Mouse (Mus musculus): ENCODE results near the gene Bmp7. TPM values are rescaled to one million over a fixed set of nuclear protein-coding genes. Genes with fewer than 3 reads are reported as not detected.
A peak's percentile ranks its signal among the peaks of the same experiment; 100 is the strongest.

The Bmp7 gene
- total and polyA plus RNA-seq, 3 experiments, result 0.05 TPM; not detected in 2

GRCm38 (mm10) chr2:172950722-172951121, 10.6 kb upstream of the Bmp7 start:
- H3K27me3 ChIP-seq (ENCODE audit: insufficient read depth, low read length), result no peaks in the 10 kb centered on the region
- no peak for DNase-seq (ENCODE audit: low spot score)
- no peak overlapping the region for H3K4me3 ChIP-seq (ENCODE audit: low read depth, low read length)
- TF ChIP-seq GATA2 (IDR thresholded peaks at IDR 0.05; ENCODE audit: borderline replicate concordance, low read depth, low read length), result no peak
- no peak for TF ChIP-seq TAL1 (conservative IDR thresholded peaks at IDR 0.05; ENCODE audit: low read depth, low read length)
- TF ChIP-seq GATA1 (IDR thresholded peaks at IDR 0.05; ENCODE audit: borderline replicate concordance, low read length), result no peak
- TF ChIP-seq CTCF (IDR thresholded peaks at IDR 0.05; ENCODE audit: low read depth, low read length), result no peak
- TF ChIP-seq POLR2AphosphoS5 (IDR thresholded peaks at IDR 0.05; ENCODE audit: insufficient replicate concordance, low read depth, low read length), result no peak
- H3K36me3 ChIP-seq (replicated peaks), result no peaks in the 10 kb centered on the region
- peaks cover 67% of the 10 kb centered on the region for H3K9me3 ChIP-seq (replicated peaks)
- no peaks in the 10 kb centered on the region for H3K4me1 ChIP-seq (ENCODE audit: insufficient read depth, low read depth, low read length)
- ATAC-seq (ENCODE audit: extremely low read depth, insufficient number of reproducible peaks, low FRiP score, poor library complexity, severe bottlenecking), result no peak

- H3K4me3 ChIP-seq (ENCODE audit: low read depth, low read length), result no peak overlapping the region
- no peaks in the 10 kb centered on the region for H3K36me3 ChIP-seq (replicated peaks)
- ATAC-seq (ENCODE audit: extremely low read depth, insufficient number of reproducible peaks, low FRiP score, poor library complexity, severe bottlenecking) (no peak), DNase-seq (ENCODE audit: low spot score) (no peak)
- H3K4me1 ChIP-seq (ENCODE audit: insufficient read depth, low read depth, low read length), result no peaks in the 10 kb centered on the region
- no peaks in the 10 kb centered on the region for H3K27me3 ChIP-seq (ENCODE audit: insufficient read depth, low read length)
- peaks cover 69% of the 10 kb centered on the region for H3K9me3 ChIP-seq (replicated peaks)
- no peak for TF ChIP-seq GATA1 (IDR thresholded peaks at IDR 0.05; ENCODE audit: borderline replicate concordance, low read length)
- TF ChIP-seq CTCF (IDR thresholded peaks at IDR 0.05; ENCODE audit: low read depth, low read length), result no peak
These were observed 10.1 kb upstream of the Bmp7 start for GRCm38 (mm10) chr2:172950119-172950676.

- DNase-seq (ENCODE audit: low spot score), result no peak
- H3K36me3 ChIP-seq (replicated peaks), result no peaks in the 10 kb centered on the region
These were observed 8.9 kb upstream of the Bmp7 start for GRCm38 (mm10) chr2:172949051-172949450.

GRCm38 (mm10) chr2:172940799-172941163, 660 bp upstream of the Bmp7 start:
- Histone ChIP-seq H3K27me3 (ENCODE audit: insufficient read depth, low read length) (no peaks in the 10 kb centered on the region), H3K4me3 (ENCODE audit: low read depth, low read length) (no peak overlapping the region), H3K36me3 (replicated peaks) (no peaks in the 10 kb centered on the region), H3K9me3 (replicated peaks) (peaks cover 87% of the 10 kb centered on the region), H3K4me1 (ENCODE audit: insufficient read depth, low read depth, low read length) (no peaks in the 10 kb centered on the region)
- no peak for ATAC-seq (ENCODE audit: extremely low read depth, insufficient number of reproducible peaks, low FRiP score, poor library complexity, severe bottlenecking)
- DNase-seq (ENCODE audit: low spot score), result no peak
- no peak for TF ChIP-seq GATA1 (IDR thresholded peaks at IDR 0.05; ENCODE audit: borderline replicate concordance, low read length)
- TF ChIP-seq TAL1 (conservative IDR thresholded peaks at IDR 0.05; ENCODE audit: low read depth, low read length), result no peak
- TF ChIP-seq POLR2AphosphoS5 (IDR thresholded peaks at IDR 0.05; ENCODE audit: insufficient replicate concordance, low read depth, low read length), result no peak
- TF ChIP-seq CTCF (IDR thresholded peaks at IDR 0.05; ENCODE audit: low read depth, low read length), result no peak
- no peak for TF ChIP-seq GATA2 (IDR thresholded peaks at IDR 0.05; ENCODE audit: borderline replicate concordance, low read depth, low read length)

More at GRCm38 (mm10) chr2:172949051-172949450, 8.9 kb upstream of the Bmp7 start:
- H3K27me3 ChIP-seq (ENCODE audit: insufficient read depth, low read length), result no peaks in the 10 kb centered on the region
- ATAC-seq (ENCODE audit: extremely low read depth, insufficient number of reproducible peaks, low FRiP score, poor library complexity, severe bottlenecking), result no peak
- no peaks in the 10 kb centered on the region for H3K4me1 ChIP-seq (ENCODE audit: insufficient read depth, low read depth, low read length)
- H3K9me3 ChIP-seq (replicated peaks), result peaks cover 76% of the 10 kb centered on the region
- TF ChIP-seq CTCF (IDR thresholded peaks at IDR 0.05; ENCODE audit: low read depth, low read length) (no peak), POLR2AphosphoS5 (IDR thresholded peaks at IDR 0.05; ENCODE audit: insufficient replicate concordance, low read depth, low read length) (no peak)
- H3K4me3 ChIP-seq (ENCODE audit: low read depth, low read length), result no peak overlapping the region

- DNase-seq (ENCODE audit: low spot score) (no peak), ATAC-seq (ENCODE audit: extremely low read depth, insufficient number of reproducible peaks, low FRiP score, poor library complexity, severe bottlenecking) (no peak)
- Histone ChIP-seq H3K36me3 (replicated peaks) (no peaks in the 10 kb centered on the region), H3K27me3 (ENCODE audit: insufficient read depth, low read length) (no peaks in the 10 kb centered on the region), H3K4me1 (ENCODE audit: insufficient read depth, low read depth, low read length) (no peaks in the 10 kb centered on the region), H3K4me3 (ENCODE audit: low read depth, low read length) (peak overlapping the region; percentile 11; the same call in 1 of the 2 replicates), H3K9me3 (replicated peaks) (peaks cover 90% of the 10 kb centered on the region)
- TF ChIP-seq TAL1 (conservative IDR thresholded peaks at IDR 0.05; ENCODE audit: low read depth, low read length) (no peak), GATA1 (IDR thresholded peaks at IDR 0.05; ENCODE audit: borderline replicate concordance, low read length) (no peak), POLR2AphosphoS5 (IDR thresholded peaks at IDR 0.05; ENCODE audit: insufficient replicate concordance, low read depth, low read length) (no peak), GATA2 (IDR thresholded peaks at IDR 0.05; ENCODE audit: borderline replicate concordance, low read depth, low read length) (no peak), CTCF (IDR thresholded peaks at IDR 0.05; ENCODE audit: low read depth, low read length) (no peak)
These were observed 500 bp downstream of the Bmp7 start for GRCm38 (mm10) chr2:172939639-172940002.

GRCm38 (mm10) chr2:172938761-172939638, 1.1 kb downstream of the Bmp7 start:
- Histone ChIP-seq H3K9me3 (replicated peaks) (peaks cover 91% of the 10 kb centered on the region), H3K36me3 (replicated peaks) (no peaks in the 10 kb centered on the region), H3K4me3 (ENCODE audit: low read depth, low read length) (no peak overlapping the region; the same call in 1 of the 2 replicates), H3K4me1 (ENCODE audit: insufficient read depth, low read depth, low read length) (no peaks in the 10 kb centered on the region), H3K27me3 (ENCODE audit: insufficient read depth, low read length) (no peaks in the 10 kb centered on the region)
- ATAC-seq (ENCODE audit: extremely low read depth, insufficient number of reproducible peaks, low FRiP score, poor library complexity, severe bottlenecking) (no peak), DNase-seq (ENCODE audit: low spot score) (no peak)
- TF ChIP-seq TAL1 (conservative IDR thresholded peaks at IDR 0.05; ENCODE audit: low read depth, low read length) (no peak), GATA2 (IDR thresholded peaks at IDR 0.05; ENCODE audit: borderline replicate concordance, low read depth, low read length) (no peak), CTCF (IDR thresholded peaks at IDR 0.05; ENCODE audit: low read depth, low read length) (no peak), POLR2AphosphoS5 (IDR thresholded peaks at IDR 0.05; ENCODE audit: insufficient replicate concordance, low read depth, low read length) (no peak), GATA1 (IDR thresholded peaks at IDR 0.05; ENCODE audit: borderline replicate concordance, low read length) (no peak)

Data from G1E (cell line).